Mouse (Mus musculus) hindbrain, embryonic 16.5 days (tissue): ENCODE results near the gene Macrod2. TPM values are rescaled to one million over a fixed set of nuclear protein-coding genes. Genes with fewer than 3 reads are reported as not detected.

Experiments
- ATAC-seq: fragments of 200-750 bp; cut with Nextera tagmentation; 2 replicates; pipeline ENCODE4 v1.8.0; 2017; ENCODE audit warnings: moderate TSS enrichment, moderate library complexity
- H3K27ac ChIP-seq: fragments of 300-500 bp; sonication (generic); 2 replicates; pipeline ENCODE4 v1.5.1; 2014; ENCODE audit warnings: low read depth, mild to moderate bottlenecking, control low read depth, low read length, moderate library complexity
- H3K27me3 ChIP-seq: fragments of 300-500 bp; sonication (generic); replicated peaks from 2 replicates; pipeline ENCODE4 v1.6.1; 2014; ENCODE audit warnings: low read length; ENCODE audit not compliant: control insufficient read depth, insufficient read depth
- H3K36me3 ChIP-seq: fragments of 300-500 bp; sonication (generic); 2 replicates; pipeline ENCODE4 v1.6.1; 2014; ENCODE audit warnings: mild to moderate bottlenecking, low read length, moderate library complexity, mixed read lengths; ENCODE audit not compliant: control insufficient read depth, insufficient read depth
- H3K4me1 ChIP-seq: fragments of 300-500 bp; sonication (generic); 2 replicates; pipeline ENCODE4 v1.6.1; 2014; ENCODE audit warnings: low read depth, low read length; ENCODE audit not compliant: control insufficient read depth, insufficient read depth
- H3K4me2 ChIP-seq: fragments of 300-500 bp; sonication (generic); 2 replicates; pipeline ENCODE4 v1.6.1; 2014; ENCODE audit warnings: mild to moderate bottlenecking, low read length, control low read depth, moderate library complexity
- H3K4me3 ChIP-seq: fragments of 300-500 bp; sonication (generic); 2 replicates; pipeline ENCODE4 v1.5.1; 2014; ENCODE audit warnings: mild to moderate bottlenecking, low read length, control low read depth, moderate library complexity
- H3K9ac ChIP-seq: fragments of 300-500 bp; sonication (generic); 2 replicates; pipeline ENCODE4 v1.6.1; 2014; ENCODE audit warnings: low read depth, mild to moderate bottlenecking, control low read depth, low read length, moderate library complexity
- H3K9me3 ChIP-seq: fragments of 300-500 bp; sonication (generic); 2 replicates; pipeline ENCODE4 v1.6.1; 2014; ENCODE audit warnings: mild to moderate bottlenecking, low read length, moderate library complexity; ENCODE audit not compliant: control insufficient read depth
- WGBS: fragments of 180-500 bp; shearing (Covaris S2); extraction: QIAGEN DNeasy Blood & Tissue Kit; methylation state at CpG from one replicate; pipeline ENCODE4 v1.1.7; 2014; 5-methylcytosine and 5-hydroxymethylcytosine counted together
- polyA plus RNA-seq: library from polyadenylated mRNA; unstranded; fragments of >200 nt; fragmentation: Nextera tagmentation; extraction: Ambion mirVana; gene quantifications from 2 replicates; pipeline ENCODE4 v1.2.1, GENCODE M21; 2015

Macrod2 gene
- polyA plus RNA-seq, 1 experiment from 2014 or later, result 85.4 TPM

DNA sequence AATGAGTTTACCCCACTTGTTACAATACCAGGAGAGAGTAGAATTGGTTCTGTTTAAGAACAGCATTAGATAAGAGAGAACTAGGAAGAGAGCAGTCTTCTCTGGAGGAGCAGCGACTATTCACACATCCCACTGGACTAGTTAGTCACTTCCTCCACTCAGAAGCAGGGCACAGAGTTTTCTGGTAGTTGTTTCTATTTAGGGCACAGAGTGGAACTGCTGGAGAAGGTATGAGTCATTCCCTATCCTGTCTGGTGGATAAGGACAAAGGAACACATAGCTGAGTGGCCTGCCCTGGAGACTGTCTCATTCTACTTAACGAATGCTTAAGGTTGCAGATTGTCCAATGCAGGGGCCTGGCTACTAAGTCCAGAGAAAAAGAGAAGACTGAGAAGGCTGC, 1192.2 kb downstream of the Macrod2 start:
- Histone ChIP-seq H3K9ac (no peak overlapping the region), H3K27ac (no peak overlapping the region), H3K4me3 (no peak overlapping the region), H3K27me3 (no peaks in the 10 kb centered on the region), H3K4me1 (no peaks in the 10 kb centered on the region), H3K4me2 (no peak overlapping the region), H3K36me3 (no peaks in the 10 kb centered on the region), H3K9me3 (no peaks in the 10 kb centered on the region)
- 79% methylated on average over 2 of the region's 2 CpGs for WGBS
- ATAC-seq, result no peak

DNA sequence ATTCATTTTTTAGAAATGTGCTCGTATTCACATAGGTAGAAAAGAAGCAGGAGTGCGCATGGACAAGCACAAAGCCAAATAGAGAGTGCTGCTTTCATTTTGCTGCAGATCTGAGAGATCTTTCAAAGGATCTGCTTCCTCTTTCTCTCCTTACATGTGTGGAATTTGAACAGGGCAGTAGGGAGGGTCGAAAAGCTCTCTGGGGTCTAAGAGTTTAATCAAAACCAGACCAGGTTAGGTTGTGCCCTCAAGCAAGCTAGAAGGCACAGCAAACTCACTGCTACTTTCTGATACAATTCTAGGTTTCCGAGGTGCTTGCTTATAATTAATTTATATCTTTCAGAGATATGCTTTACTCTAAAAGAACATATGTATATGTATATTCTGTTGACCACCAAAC, 1196.2 kb downstream of the Macrod2 start:
- WGBS, result 81% methylated on average over 4 of the region's 4 CpGs
- no peak overlapping the region for H3K4me3 ChIP-seq

DNA sequence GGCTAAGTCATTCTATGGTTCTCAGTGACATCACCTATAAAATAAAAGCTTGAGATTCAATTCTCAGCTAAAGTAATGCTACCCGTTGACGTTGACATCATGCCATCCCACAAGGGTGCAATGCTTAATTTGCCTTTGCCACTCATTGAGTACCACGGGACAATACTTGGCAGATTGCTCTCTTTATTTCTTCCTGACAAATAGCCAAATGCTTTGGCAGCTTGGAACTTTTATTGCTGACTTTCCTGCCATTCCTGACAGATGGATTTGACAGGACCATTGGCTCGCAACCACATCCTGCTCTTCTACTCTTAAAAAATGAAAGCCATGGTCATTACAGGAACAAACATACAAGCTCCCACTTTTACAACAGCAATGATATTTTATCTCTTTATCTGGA, 1199.7 kb downstream of the Macrod2 start:
- 54% methylated on average over 4 of the region's 4 CpGs for WGBS
- no peaks in the 10 kb centered on the region for H3K4me1 ChIP-seq
- ATAC-seq, result no peak
- H3K4me3 ChIP-seq, result no peak overlapping the region
- no peaks in the 10 kb centered on the region for H3K27me3 ChIP-seq
- no peak overlapping the region for H3K4me2 ChIP-seq
- H3K27ac ChIP-seq, result no peak overlapping the region
- H3K9ac ChIP-seq, result no peak overlapping the region
- H3K9me3 ChIP-seq, result no peaks in the 10 kb centered on the region
- H3K36me3 ChIP-seq, result no peaks in the 10 kb centered on the region

More for the DNA sequence above, 1196.2 kb downstream of the Macrod2 start:
- ATAC-seq, result no peak
- H3K4me1 ChIP-seq, result no peaks in the 10 kb centered on the region
- H3K4me2 ChIP-seq, result no peak overlapping the region
- no peaks in the 10 kb centered on the region for H3K9me3 ChIP-seq
- H3K27me3 ChIP-seq, result no peaks in the 10 kb centered on the region
- H3K9ac ChIP-seq, result no peak overlapping the region
- H3K27ac ChIP-seq, result no peak overlapping the region
- no peaks in the 10 kb centered on the region for H3K36me3 ChIP-seq

DNA sequence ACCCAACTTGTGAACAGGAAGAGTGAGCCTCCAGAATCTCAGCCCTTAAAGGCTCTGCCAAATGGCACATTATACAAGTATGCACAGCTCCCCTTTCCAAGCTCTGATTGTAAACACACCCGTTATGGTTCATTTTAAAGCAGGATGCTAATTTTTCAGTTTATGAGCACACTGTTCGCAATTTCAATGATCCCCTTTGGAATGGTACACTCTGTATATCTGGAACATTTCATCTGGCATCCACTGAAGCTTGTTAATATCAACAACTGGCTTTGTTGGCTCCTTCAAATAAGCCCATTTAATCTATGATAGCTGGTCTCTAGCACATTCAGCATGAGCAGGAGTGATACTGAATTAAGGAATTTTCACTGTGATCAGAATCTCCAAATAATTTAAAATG, 1222.6 kb downstream of the Macrod2 start:
- 55% methylated on average over 2 of the region's 2 CpGs for WGBS

DNA sequence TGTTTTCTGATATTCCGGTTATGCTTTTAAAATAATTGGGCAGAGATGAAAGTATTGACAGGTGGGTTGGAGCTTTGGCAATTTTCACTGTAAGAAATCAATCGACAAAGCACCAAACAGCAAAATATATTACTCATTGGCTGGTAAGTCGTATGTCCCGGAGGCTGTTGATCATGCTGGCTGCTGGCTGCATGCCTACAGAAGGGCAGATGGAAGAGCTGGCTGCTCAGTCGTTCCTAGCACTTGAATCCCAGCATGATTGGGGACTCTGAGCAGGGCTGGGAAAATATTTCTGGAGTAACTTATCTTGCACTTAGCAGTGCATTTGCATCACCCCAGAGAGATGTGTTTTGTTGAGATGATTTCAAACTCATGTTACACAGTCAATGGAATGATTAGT, 1223.1 kb downstream of the Macrod2 start:
- H3K9ac ChIP-seq, result no peak overlapping the region
- H3K4me2 ChIP-seq, result no peak overlapping the region
- peak; percentile 30; the same call in 1 of the 2 replicates for ATAC-seq
- H3K36me3 ChIP-seq, result no peaks in the 10 kb centered on the region
- H3K4me1 ChIP-seq, result no peaks in the 10 kb centered on the region
- 61% methylated on average over 5 of the region's 5 CpGs for WGBS
- no peaks in the 10 kb centered on the region for H3K9me3 ChIP-seq
- H3K27ac ChIP-seq, result no peak overlapping the region
- H3K27me3 ChIP-seq, result no peaks in the 10 kb centered on the region
- no peak overlapping the region for H3K4me3 ChIP-seq

More for the DNA sequence above, 1222.6 kb downstream of the Macrod2 start:
- Histone ChIP-seq H3K4me1 (no peaks in the 10 kb centered on the region), H3K27ac (no peak overlapping the region), H3K4me2 (no peak overlapping the region), H3K9me3 (no peaks in the 10 kb centered on the region), H3K4me3 (no peak overlapping the region), H3K36me3 (no peaks in the 10 kb centered on the region), H3K9ac (no peak overlapping the region), H3K27me3 (no peaks in the 10 kb centered on the region)
- no peak for ATAC-seq

DNA sequence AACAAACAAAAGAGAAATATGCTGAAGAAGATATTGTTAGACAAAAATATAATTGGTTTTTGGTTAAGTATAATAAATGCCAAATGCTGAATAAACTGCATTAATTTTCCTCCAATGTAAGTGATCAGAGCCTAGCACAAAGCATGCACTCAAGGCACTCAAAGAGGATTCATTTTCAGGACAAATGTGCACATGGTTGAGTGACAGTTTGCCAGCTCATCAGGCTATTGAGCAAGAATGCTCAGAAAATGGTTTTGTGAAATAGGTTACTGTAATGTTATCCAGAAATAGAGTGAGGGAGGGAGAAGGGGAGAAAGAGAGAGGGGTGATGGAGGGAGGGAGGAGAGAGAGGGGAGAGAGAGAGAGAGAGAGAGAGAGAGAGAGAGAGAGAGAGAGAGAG, 1268.9 kb downstream of the Macrod2 start:
- H3K27ac ChIP-seq, result no peak overlapping the region
- H3K4me3 ChIP-seq, result no peak overlapping the region
- H3K36me3 ChIP-seq, result no peaks in the 10 kb centered on the region
- H3K27me3 ChIP-seq, result no peaks in the 10 kb centered on the region
- H3K4me1 ChIP-seq, result no peaks in the 10 kb centered on the region
- H3K9ac ChIP-seq, result no peak overlapping the region
- no peak overlapping the region for H3K4me2 ChIP-seq
- no peak for ATAC-seq
- H3K9me3 ChIP-seq, result no peaks in the 10 kb centered on the region

DNA sequence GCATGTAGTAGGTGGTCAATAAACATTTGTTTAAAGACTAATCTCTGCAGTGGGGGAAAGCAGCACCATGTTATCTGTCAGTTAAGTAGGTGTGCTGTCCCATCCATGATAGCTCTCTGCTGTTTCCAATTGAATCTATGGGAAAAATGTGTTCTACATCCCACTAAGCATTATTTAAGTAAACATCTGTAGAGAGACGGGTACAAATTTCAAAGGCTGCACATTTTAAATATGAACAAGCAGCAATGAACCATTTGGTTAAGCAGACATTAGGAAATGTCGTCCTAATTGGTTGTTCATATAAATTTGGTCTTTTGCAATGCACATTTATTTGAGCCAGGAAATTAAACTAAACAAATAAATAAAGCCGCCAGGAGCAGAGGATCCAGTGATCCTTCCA, 1277.7 kb downstream of the Macrod2 start:
- no peak overlapping the region for H3K9ac ChIP-seq
- H3K27me3 ChIP-seq, result no peaks in the 10 kb centered on the region
- no peak overlapping the region for H3K27ac ChIP-seq
- ATAC-seq, result no peak
- no peaks in the 10 kb centered on the region for H3K36me3 ChIP-seq
- no peaks in the 10 kb centered on the region for H3K9me3 ChIP-seq
- 85% methylated on average over 3 of the region's 3 CpGs for WGBS
- no peaks in the 10 kb centered on the region for H3K4me1 ChIP-seq
- no peak overlapping the region for H3K4me2 ChIP-seq
- H3K4me3 ChIP-seq, result no peak overlapping the region

DNA sequence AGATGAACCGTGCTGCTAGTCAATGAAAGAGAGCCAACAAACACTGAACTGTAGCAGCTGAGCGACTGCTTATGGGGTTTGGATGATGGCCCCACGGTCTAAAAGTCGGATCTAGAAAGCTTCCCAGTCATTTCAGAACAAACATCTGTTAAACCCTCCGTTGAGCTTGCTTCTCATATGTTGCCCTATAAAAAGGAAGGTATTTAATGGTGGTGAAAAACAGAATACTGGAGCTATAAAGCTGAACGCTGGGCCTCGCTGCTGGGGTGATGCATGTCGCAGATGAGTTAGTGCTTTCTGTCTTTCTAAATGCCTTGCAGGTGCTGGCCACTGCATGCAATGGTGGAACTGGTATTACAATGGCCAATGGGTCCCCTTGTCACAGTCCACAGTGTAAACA, 1278.3 kb downstream of the Macrod2 start:
- Histone ChIP-seq H3K27ac (no peak overlapping the region), H3K36me3 (no peaks in the 10 kb centered on the region), H3K9me3 (no peaks in the 10 kb centered on the region), H3K4me1 (no peaks in the 10 kb centered on the region), H3K4me2 (no peak overlapping the region), H3K4me3 (no peak overlapping the region), H3K27me3 (no peaks in the 10 kb centered on the region), H3K9ac (no peak overlapping the region)
- WGBS, result 82% methylated on average over 8 of the region's 8 CpGs
- ATAC-seq, result no peak

DNA sequence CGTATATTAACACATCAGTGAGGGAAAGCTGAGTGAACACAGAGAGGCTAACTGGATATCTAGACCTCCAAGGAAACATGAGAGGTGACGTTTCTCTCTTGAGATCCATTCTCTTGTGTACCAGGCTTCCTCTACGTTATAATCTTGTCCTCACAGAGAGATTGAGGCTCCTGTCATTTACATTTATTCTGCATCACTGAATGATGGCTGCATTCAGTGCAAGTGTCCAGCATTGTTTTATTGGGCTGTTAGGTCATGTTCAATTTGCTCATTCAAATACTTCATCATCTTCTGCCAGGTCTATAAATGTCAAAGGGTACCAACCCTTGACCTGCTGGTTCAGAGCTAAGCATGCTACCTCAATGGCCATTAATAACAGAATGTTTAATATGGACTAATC, 1302.4 kb downstream of the Macrod2 start:
- peaks cover 2% of the 10 kb centered on the region for H3K9me3 ChIP-seq
- no peak overlapping the region for H3K4me2 ChIP-seq
- H3K27me3 ChIP-seq, result no peaks in the 10 kb centered on the region
- no peak for ATAC-seq
- H3K9ac ChIP-seq, result no peak overlapping the region
- H3K4me3 ChIP-seq, result no peak overlapping the region
- no peaks in the 10 kb centered on the region for H3K4me1 ChIP-seq
- H3K27ac ChIP-seq, result no peak overlapping the region
- 76% methylated on average over 3 of the region's 3 CpGs for WGBS
- H3K36me3 ChIP-seq, result no peaks in the 10 kb centered on the region

DNA sequence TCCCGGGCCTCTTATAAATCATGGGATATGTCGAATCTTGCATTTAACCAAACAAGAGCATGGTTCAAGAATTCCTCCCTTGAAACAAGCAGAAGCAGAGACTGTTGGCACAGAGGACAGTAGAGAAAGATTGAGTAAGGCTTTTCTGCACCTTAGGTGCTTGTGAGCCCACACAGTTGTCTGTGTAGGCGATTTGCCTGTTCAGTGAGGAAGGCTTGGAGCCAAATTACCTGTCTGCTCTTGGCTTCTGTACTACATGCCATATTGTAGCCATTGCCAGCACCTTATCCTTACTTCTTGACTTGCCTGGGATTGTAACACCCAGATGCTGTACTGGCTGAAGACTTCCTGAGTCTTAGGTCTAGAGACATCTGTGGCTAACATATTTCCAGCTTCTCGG, 1303.2 kb downstream of the Macrod2 start:
- Histone ChIP-seq H3K9me3 (peaks cover 2% of the 10 kb centered on the region), H3K9ac (no peak overlapping the region), H3K4me1 (no peaks in the 10 kb centered on the region), H3K36me3 (no peaks in the 10 kb centered on the region), H3K4me2 (no peak overlapping the region), H3K4me3 (no peak overlapping the region), H3K27me3 (no peaks in the 10 kb centered on the region), H3K27ac (no peak overlapping the region)
- 81% methylated on average over 4 of the region's 4 CpGs for WGBS
- no peak for ATAC-seq
